Mouse (Mus musculus) bone marrow macrophage, adult 2 months (primary cell): ENCODE measurements around the gene Atp6v1g3.

Experiments
- CTCF ChIP-seq: IDR thresholded peaks from 2 replicates; pipeline ENCODE4 v1.5.1; 2012; ENCODE audit warnings: low read depth, mild to moderate bottlenecking, low read length, moderate library complexity
- POLR2A ChIP-seq: IDR thresholded peaks from 2 replicates; pipeline ENCODE4 v1.6.1; 2012; ENCODE audit warnings: mild to moderate bottlenecking, low read depth, low read length, borderline replicate concordance

DNA sequence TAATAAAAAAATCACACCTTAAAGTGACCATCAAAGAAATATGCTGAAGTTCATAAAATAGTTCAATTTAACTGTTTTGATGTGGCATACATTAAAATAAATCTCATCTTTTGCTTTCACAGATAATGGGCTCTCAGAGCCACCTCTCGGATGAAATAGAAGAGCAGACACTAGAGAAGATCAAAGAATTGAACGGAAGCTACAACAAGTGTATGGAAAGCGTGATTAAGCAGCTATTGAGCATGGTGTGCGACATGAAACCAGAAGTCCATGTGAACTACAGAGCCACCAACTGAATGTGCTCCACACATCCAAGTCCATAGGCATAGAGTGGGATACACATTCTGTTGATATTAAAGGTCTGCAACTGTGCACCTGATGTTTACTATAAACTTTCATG, 14.1 kb downstream of the Atp6v1g3 start:
- no peak for TF ChIP-seq CTCF
- no peak for TF ChIP-seq POLR2A
